Mouse (Mus musculus): Measurements from ENCODE around the gene Ccdc54.

The Ccdc54 gene

DNA sequence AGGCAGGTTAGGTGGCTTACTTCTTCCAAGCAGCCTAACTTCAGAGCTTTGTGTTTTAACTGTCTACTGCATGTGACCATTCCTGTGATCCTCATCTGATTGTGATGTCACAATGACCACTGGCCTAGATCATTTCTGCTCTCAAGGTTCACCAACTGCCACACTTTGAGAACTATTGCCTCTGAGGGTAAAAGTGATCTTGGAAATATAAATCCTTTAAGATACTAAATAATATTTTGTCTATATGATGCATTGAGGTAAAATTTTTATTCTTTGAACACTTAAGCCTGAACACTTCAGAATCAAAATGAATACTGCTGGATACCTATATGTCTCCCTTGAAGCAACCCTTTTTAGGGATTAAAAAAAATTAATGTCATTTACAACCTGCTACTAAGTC is at the start of gene Ccdc54:
Gene Ccdc54, minus strand, starts transcription at position 101 of the 400 bp plus-strand sequence.
- DNase-seq (ENCODE audit: low spot score) = no peak

DNA sequence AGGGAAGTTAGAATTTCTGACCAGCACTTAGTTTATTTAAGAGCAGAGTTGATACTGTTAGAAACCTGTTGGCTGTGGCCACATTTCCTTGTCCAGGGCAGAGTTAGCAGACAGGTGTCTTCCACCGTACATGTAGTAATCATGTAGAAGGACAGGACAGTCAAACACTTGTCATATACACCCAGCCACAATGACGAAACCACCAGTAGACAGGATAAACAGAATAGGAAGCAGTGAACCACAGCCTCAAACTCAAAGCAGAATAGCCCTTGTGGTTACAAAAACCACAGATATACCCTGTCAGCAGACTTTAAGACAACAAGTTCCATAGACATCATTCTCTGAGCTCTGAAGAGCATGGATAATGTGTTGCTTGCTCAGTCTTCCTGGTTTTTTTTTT is 41.6 kb upstream of the Ccdc54 start:
- no peak for DNase-seq (ENCODE audit: low spot score)

DNA sequence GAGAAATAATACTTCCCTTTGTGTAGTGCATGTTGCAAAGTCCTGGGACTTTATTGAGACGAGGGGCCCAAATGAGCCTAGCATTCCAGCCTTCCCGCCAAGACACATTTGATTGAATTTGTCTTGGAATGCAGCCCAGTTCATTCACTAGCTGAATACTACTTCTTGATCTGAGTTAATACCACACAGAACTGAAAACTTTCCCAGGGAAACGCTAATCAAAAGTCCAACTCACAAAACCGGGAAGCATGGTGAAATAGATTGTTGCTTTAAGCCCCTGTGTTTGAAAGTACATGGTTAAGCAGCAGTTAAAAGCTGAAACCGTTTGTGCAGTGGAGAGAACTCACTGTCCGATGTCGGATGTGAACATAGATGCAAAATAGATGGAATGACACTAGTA is 24.6 kb upstream of the Ccdc54 start:
- DNase-seq (ENCODE audit: low spot score) = no peak

DNA sequence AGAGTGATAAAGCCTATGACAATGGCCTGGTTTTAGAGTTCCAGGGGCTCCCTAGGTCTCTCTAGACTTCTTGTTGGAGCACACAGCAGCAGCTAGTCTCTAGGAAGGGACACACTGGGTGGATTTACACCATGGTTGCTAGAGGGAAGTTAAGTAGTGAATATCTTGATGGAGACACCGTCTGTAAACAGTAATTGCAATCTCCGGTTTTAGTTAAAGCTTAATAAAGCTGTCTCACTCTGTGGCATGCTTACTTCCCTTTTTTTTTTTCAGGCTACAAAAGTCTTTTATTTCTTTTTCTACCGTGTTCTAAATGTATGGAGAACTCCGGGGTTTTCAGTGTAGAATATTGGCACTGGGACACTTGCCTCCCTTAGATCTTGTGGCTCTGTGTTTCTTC is 22.0 kb upstream of the Ccdc54 start:
- DNase-seq (ENCODE audit: low spot score) = no peak

DNA sequence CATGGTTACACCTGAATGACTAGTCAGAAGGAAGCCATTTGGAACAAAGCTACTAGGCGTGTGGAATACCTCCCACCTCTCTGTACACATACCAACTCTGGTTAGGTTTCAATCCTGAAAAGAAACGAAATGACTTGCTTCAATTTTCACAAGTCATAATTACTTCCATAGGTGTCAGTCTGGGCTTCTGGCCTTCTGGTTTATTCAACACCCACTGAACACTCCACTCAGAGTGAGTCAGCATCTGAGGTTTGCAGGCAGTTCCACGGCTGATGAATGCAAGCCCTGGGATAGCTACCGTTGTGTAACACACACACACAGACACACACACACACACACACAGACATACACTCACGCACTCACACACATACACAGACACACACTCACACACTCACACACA is 19.6 kb upstream of the Ccdc54 start:
- no peak for DNase-seq (ENCODE audit: low spot score)

DNA sequence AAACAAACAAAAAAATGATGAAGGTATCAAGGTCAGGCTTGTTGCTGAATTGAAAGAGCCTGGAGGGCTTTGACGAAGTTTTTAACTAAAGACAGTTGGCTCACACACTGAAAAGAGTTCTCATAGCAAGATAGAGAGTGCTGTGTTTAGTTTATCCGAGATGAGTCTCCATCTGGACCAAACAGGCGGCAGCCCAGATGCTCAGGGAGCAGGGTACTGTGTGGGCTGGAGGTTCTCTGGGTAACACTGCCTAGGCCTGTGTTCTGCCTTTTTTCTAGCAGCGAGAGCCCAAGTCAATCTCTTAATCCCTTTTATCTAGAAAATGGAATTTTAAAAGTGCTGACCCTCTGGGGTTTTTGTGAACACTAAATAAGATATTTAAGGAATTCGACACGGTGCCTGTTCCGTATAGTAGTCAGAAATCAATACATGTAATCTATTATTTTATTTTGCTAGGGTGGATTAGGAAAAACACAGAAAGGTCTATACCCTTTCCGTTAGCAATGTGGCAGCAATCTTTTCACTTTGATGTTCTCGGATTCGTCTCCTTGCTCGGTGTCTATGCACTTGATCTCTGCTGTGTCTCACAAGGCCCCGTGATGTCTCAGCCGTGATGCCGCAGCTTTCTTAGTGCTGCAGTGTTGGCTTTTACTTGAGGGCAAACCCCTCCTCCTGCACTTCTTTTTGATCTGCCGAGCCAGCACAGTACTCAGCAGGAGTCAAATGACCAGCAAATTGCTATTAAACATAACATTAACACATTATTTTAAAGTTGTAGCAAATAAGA is 17.0 kb upstream of the Ccdc54 start:
- DNase-seq (ENCODE audit: low spot score) = no peak

DNA sequence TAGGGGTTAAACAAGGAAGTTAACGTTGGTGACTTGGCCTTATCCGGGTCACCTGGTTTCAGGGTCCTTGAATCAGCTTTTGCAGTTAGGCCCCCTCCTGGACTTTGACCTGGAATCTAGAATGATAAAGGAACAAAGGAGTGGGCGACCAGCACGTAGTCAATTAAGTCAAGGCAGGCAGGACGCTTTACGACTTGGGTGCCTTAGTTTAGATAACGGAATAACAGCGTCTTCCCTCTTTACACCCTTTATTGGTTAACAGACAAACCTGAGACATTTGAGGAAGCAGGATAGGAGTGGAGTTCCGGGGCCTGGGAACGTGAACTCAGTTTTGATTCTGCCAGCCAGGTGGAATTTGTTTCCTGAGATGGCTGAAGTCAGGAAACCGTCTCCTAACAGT is 13.9 kb upstream of the Ccdc54 start:
- no peak for DNase-seq (ENCODE audit: low spot score)

DNA sequence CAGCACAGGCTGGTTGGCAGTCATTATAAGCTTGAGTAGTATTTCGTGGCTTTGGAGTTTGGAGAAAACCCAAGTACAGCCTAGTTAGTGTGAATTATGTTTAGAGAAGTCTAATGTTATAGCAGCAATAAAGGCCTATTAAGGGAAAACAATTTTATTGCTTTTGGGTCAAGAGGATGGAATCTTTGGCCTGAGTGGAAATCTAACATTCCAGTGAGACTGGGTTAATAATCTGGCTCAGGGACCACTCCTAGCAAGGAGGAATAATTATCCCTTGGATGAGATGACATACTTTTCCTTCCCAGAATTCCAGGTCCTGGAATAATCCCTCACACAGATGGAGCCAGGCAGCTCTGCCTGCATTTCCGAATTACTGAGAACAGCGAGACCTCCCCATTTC is 11.0 kb upstream of the Ccdc54 start:
- no peak for DNase-seq (ENCODE audit: low spot score)

DNA sequence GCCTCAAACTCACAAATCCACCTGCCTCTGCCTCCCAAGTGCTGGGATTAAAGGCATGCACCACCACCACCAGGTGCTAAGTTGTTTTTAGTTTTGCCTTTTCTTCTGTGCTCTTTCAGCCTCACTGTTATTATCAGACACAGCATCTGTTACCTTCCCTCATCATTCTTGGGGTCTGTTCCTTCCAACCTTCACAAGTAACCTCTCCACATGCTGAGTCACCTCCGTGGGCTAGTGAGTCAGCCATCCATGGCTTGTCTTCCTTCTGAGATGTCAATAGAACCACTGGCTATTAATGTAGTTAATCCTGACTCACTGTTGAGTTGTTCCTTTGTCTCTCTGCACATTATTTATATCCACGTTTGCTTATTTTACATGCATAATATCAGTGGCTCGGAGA is 9.7 kb upstream of the Ccdc54 start:
- DNase-seq (ENCODE audit: low spot score) = no peak

DNA sequence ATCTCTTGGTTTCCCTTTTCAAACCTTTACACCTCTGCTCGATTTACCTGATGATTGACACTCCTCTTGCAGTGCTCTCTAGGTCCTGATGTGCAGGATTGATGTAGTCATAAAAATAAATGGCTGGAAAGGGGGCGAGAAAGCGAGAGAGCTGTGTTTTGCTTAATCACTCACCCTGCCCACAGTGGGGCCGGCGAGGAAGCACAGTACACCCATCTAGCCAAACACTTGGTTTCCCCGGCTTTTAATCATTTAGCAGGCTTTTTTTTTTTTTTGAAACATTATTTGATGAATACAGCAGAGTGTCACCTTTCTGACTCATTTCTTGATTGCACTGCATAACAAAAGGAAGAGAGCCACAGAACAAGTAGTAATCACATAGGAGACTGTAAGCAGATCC is 5.7 kb upstream of the Ccdc54 start:
- DNase-seq (ENCODE audit: low spot score) = no peak

DNA sequence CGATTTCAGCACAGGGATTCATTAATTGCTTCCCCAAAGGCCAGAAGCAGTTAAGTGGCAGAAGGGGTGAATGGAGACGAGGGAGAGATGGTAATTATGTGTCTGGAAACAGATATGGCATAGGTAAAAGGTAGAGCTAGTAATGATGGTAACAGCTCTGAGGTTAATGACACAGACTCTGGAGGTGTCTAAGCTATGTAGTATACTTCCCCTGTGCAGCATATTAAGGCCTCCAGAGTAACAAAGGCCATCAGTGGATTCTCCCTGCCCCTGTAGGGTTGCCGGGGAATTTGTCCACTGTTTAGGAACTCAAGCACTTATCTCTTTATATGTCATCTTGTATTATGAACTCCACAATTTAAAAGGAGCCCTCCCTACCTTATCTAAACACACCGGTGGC is 5.2 kb upstream of the Ccdc54 start:
- DNase-seq (ENCODE audit: low spot score) = no peak

DNA sequence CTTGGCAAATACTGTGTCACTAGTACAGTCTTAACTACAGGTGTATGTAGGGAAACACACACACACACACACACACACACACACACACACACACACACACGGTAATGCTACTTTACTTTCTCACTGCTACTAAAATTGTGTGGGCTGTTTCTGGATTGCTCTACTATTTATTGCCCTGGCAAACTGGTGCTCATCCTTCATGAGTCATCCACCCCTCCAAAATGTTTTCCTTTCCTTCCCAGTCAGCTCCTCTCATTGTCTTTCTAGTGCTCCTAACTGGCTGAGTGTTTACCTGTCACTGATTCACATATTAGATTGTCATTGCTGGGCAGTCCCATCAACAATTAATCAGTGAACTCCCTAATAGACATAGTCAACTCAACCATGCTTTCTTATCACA is 3.9 kb upstream of the Ccdc54 start:
- DNase-seq (ENCODE audit: low spot score) = no peak

DNA sequence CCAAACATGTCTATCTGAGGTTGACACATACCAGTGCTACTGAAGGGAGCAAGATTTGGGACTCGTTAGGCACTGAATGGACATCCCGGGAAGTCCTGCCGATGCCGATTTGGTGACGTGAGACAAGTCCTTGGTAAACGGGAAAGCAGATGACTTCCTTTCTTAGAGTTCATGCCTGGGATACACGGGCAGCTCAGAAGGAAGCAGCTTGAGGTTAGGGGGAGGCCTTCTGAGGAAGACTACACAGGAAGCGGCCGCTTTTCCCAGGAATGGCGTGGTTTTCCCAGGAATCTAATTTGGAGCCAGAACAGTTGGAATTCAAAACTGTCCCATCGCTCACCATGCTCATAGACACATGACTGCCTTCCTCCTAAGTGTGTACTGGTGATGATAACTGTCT is 2.4 kb upstream of the Ccdc54 start:
- DNase-seq (ENCODE audit: low spot score) = no peak

DNA sequence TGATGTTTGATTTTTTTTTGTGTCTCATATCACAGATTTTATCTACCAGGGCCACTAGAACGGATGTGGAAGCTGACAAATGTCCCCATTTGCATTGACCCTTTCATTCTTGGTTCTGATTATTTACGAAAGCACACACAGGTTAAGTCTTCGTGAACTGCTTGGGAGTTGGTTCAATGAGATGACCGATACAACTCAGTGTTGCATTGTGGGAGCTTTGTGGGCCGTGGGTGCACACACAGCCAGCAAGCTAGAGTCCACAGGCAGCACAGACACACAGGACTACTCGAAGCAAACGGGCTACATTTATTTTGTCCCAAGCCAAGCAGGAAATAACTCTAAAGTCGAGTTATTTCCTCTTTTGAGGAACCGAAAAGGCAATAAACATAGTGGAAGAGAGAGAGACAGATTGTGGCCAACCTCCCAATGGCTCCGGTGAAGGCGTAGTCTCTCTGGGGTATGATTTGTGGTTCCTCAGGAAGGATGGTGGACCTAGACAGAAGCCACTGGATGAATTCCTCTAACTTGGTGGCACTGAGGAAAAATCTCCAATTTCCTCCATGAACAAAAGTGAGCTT is 1.3 kb downstream of the Ccdc54 start:
- DNase-seq (ENCODE audit: low spot score) = no peak

DNA sequence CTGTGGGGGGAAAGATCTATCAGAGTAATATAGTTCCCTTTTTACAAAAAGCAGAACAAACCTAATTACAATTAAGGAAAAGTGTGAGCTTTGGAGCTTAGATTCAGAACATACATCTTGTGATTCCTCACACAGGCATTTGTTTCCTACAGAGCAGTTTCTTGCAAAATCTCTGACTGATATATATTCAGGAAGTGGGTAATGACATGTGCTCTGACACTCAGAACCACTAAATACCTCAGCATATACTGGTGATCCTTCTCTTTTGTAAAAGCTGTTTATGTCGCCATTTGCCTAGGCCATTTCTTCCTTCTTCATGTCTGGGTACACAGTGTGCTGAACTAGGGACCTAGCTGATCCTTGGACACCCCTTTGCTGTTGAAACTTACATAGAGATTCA is 2.8 kb downstream of the Ccdc54 start:
- no peak for DNase-seq (ENCODE audit: low spot score)

DNA sequence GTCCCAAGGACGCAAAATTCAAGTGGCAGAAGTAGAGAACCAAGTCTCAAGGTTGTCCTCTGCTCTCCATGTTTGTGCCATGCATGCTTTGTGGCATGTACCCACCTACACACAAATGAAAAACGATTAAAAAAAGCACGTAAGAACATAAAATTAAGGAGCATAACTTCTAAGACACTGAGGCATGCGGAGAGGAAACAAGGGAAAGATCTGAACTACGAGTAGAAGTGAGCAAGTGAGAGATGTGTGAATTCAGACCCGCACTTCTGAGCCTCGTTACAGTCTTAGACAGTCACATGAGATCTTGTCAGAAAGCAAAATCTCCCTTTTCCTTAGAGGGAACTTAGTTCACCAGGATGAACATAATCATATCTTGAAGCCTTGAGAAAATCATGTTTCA is 3.8 kb downstream of the Ccdc54 start:
- no peak for DNase-seq (ENCODE audit: low spot score)

DNA sequence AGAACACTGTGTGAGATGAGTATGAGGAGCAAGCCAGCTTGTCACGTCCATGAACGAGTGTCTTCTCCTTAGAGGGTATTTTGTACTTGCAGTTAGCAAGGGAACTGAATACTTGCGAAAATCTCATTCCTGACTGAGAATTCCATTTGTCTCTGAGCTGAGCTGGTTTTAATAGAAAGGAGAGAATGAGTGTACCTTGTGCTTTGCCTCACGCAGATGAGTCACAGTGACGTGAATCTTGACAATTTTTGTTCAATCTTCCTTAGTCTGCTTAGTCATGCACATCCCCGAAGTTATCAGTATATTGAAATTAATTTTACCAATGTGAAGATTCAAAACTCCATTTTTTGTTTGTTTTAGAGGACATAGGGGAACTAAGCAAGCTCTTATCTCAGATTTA is 12.6 kb downstream of the Ccdc54 start:
- no peak for DNase-seq (ENCODE audit: low spot score)

DNA sequence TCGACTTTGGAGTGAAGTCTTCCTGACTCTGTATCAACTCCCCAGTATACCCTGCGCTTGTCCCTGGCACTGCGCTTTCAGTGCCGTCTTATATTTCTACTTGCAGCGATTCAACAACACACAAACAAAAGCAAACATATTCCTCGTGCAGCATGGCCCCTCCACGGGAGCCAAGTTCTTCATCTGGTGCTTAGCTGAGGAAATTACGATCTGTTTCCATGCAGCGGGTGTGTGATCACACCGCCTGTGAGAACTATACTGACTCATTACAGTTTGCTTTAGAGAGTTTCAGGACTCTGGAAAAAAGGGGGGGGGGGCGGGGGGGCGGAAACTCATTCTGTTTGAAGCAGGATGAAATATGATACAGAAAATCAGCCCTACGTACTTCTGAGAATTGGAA is 18.4 kb downstream of the Ccdc54 start:
- DNase-seq (ENCODE audit: low spot score) = no peak

DNA sequence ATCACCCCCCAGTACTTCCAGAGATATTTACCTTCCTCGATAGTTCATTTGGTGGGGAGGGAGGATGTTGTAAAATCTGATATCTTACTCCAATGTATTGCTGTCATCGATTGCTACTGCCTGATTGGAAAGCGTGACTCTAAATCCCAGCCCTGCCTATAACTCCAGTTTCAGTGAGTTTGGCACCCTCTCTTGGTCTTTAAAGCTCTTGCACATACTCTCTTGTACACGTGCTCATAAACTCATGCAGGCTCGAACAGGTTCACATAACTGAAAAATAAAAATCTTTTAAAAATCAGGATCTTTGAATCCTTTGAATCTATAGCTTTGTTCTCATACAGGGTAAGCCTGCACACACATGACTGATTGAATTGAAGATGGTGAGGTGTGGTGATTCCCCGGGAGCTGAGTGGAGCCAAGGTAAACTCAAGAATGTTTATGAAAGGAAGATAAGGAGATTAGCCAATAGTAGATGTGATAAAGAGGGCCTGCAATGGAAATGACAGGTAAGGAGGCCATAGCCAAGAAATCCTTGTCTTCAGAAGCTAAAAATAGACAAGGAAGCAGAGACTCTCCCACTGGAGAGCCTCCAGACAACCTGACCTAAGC is 31.7 kb downstream of the Ccdc54 start:
- no peak for DNase-seq (ENCODE audit: low spot score)

DNA sequence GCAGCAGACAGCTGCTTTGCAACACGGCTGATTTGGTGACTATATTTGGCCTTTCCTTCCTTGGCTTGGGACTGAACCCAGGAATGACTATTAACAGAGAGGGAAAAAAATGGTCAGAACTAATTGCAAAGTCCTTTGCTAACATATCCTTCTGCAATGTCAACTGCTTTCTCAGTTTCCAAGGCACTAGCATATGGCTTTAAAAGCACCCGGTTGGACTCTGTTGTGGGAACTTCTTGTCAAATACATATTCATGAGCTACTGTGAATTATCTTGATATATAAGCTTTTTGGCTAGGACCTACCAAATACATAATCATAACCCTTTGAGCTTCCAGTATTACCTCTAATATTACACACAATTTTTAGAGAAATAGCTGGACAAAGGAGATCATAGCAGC is 37.1 kb downstream of the Ccdc54 start:
- no peak for DNase-seq (ENCODE audit: low spot score)

DNA sequence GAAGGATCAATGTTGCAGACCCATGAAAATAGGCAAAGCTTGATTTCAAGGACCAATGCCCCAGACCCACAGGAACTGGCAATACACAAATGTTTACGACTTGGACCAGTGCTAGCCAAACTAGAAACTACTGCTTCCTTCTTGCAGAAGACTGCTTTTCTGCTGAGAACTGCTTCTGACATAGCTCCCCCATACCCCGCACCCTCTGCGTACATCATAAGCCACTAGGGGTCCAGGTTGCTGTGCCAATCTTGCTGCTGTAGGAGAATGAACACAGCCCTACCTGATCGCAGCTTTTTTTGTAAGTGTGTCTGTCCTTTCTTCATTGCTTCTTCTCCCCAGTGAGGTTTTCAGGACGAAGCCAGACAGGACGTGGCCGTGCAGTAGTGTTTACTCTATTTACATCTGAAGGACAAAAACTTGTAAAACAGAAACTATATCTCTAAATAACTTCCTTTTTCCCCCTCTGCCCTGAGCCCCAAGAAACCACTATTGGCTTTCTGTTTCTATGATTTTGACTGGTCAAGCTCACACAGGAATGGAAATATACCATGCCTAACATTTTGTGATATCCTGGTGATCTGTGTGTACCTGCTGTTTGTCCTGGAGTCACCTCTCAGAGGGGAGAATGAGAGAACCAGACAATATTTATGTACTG is 39.0 kb downstream of the Ccdc54 start:
- no peak for DNase-seq (ENCODE audit: low spot score)

DNA sequence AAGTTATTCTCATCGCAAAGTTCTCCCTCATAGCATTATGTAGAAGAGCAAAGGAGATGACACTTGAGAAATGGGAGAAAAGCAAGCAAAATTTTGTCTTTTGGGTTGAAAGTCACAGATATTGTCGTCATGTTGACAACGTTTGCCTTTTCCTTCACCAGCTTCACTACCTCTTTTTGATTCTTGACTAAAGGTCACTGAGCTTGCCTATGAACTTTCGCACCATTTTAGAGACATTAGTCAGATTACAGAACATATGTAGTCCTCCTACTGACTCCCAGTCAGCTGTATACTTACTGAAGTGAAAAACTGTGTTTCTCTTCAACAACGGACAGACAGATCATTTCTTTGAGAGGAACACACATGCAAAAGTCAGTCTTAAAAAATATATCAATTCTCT is 40.0 kb downstream of the Ccdc54 start:
- no peak for DNase-seq (ENCODE audit: low spot score)
